Comparison of ENCODE assay signal across 29 mouse cellular contexts in the genomic region with DNA sequence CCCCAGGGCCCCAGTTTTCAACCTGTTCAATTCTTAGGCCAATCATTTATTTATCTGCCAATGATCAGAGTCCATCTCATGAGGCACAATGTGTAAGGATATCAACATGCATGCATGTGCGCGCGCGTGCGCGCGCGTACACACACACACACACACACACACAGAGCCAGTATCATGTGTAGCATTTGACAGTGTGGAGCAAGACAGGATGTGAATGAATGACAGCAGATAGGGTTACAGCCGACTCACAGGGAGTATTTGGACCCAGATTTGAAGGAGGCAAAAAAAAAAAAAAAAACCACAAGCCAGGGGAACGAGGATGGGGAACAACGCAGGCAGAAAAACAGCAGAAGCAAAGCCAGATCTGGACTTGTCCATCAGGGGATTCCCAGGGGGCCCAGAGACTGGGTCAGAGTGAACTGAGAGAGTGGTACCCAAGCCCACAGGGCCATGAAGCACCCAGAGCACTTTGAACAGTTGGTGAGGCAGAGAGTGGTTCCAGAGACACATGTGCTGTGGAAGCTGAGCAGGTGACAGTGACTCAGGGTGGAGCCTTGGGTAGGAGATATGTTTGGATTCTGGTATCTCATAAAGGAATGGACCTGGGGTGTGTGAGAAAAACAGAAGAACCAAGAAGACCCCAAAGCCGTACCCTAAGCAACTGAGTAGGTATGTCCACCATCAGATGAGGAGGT. TPM values are rescaled to one million over a fixed set of nuclear protein-coding genes. Genes with fewer than 3 reads are reported as not detected.
DNase-seq lines count a peak whose midpoint lies in the region; ATAC-seq and TF ChIP-seq lines count a peak whose summit lies in the region.
"Had no signal": no experiment of that assay in that cellular context is flagged by ENCODE, and none has a peak within 500 bp of the region (broad histone marks: within the 10 kb centered on the region; RNA-seq: fewer than 3 reads in every experiment).

No protein-coding gene starts in this region.

- H3K79me2 ChIP-seq in CH12.LX (replicated peaks; ENCODE audit: control insufficient read depth, extremely low read depth, insufficient read depth, poor library complexity, severe bottlenecking): peaks cover 74% of the 10 kb centered on the region
- H3K79me2 ChIP-seq in myocyte (ENCODE audit: control insufficient read depth, insufficient read depth): no peaks in the 10 kb centered on the region

- no peak overlapping the region for H3ac ChIP-seq in myocyte (ENCODE audit: control insufficient read depth, insufficient read length)

- H3K9ac ChIP-seq in CH12.LX (ENCODE audit: insufficient read depth, low read depth): no peak overlapping the region
- H3K9ac ChIP-seq: embryonic facial prominence, embryonic 13.5 days; forebrain, embryonic 12.5 days; forebrain, embryonic 15.5 days; heart, embryonic 12.5 days; heart, embryonic 15.5 days; hindbrain, embryonic 13.5 days; intestine, embryonic 15.5 days had no signal

- in situ Hi-C loops in CH12.LX (cut with MboI; ENCODE audit: low pct_ligation_motif_present, low pct_unique_long_range_greater_than_20kb, low sequenced_read_pairs): no loop called here

- H3K27ac ChIP-seq in layer of hippocampus, adult 2 months: peak overlapping the region; percentile 84
- 0 out of 2 replicates have a peak overlapping the region, but pooled peaks have one; percentile 4 for H3K27ac ChIP-seq in CH12.LX (ENCODE audit: insufficient read depth, low read depth)
- H3K27ac ChIP-seq in kidney, adult 2 months (ENCODE audit: insufficient read depth, low read depth, low read length): no peak overlapping the region
- H3K27ac ChIP-seq: embryonic facial prominence, embryonic 10.5 days; embryonic facial prominence, embryonic 13.5 days; forebrain, embryonic 12.5 days; forebrain, embryonic 15.5 days; heart, embryonic 15.5 days; hindbrain, embryonic 10.5 days; intestine, embryonic 15.5 days had no signal

- no peak overlapping the region for H3K4me3 ChIP-seq in layer of hippocampus, adult 2 months
- H3K4me3 ChIP-seq in CH12.LX (replicated peaks in 1 of 3; ENCODE audit: low read depth in 2 of 3, low read length in 2 of 3, poor library complexity in 1 of 3): no peak overlapping the region
- no peak overlapping the region for H3K4me3 ChIP-seq in myocyte
- H3K4me3 ChIP-seq in kidney, adult 2 months (ENCODE audit: insufficient read depth, low read depth, low read length): no peak overlapping the region
- H3K4me3 ChIP-seq: embryonic facial prominence, embryonic 10.5 days; embryonic facial prominence, embryonic 13.5 days; erythroblast, embryonic 14.5 days; forebrain, embryonic 12.5 days; forebrain, embryonic 15.5 days; heart, embryonic 12.5 days; heart, embryonic 15.5 days; hindbrain, embryonic 10.5 days; hindbrain, embryonic 13.5 days; intestine, embryonic 15.5 days had no signal

- peaks cover 36 to 88% of the 10 kb centered on the region in 2 experiments for H3K4me1 ChIP-seq in CH12.LX (ENCODE audit: control insufficient read depth in 1 of 2, insufficient read depth in 2 of 2)
- peaks cover 9% of the 10 kb centered on the region; the same call in 1 of the 2 replicates for H3K4me1 ChIP-seq in kidney, adult 2 months (ENCODE audit: control insufficient read depth, insufficient read depth, low read length)
- H3K4me1 ChIP-seq: embryonic facial prominence, embryonic 13.5 days; heart, embryonic 12.5 days; intestine, embryonic 15.5 days had no signal

- TF ChIP-seq POLR2A in CH12.LX (IDR thresholded peaks at IDR 0.05; ENCODE audit: low read depth, low read length) (no peak), myocyte (IDR thresholded peaks at IDR 0.05; ENCODE audit: insufficient read length, low read depth) (no peak)
- TF ChIP-seq POLR2A in kidney, adult 2 months (IDR thresholded peaks at IDR 0.05; ENCODE audit: low read depth, low read length): no peak

- no peak for TF ChIP-seq RAD21 in CH12.LX (IDR thresholded peaks at IDR 0.05; ENCODE audit: low read depth, low read length)

- H3K9me3 ChIP-seq in CH12.LX (replicated peaks; ENCODE audit: low read length): peaks cover 2% of the 10 kb centered on the region
- H3K9me3 ChIP-seq: embryonic facial prominence, embryonic 10.5 days; embryonic facial prominence, embryonic 13.5 days; forebrain, embryonic 12.5 days; forebrain, embryonic 15.5 days; heart, embryonic 12.5 days; heart, embryonic 15.5 days; hindbrain, embryonic 10.5 days; hindbrain, embryonic 13.5 days; intestine, embryonic 15.5 days had no signal

- peak; percentile 51; the same call in 1 of the 2 replicates for ATAC-seq in granulocyte monocyte progenitor cell, adult 5-6 weeks (replicated peaks; ENCODE audit: poor library complexity, severe bottlenecking)
- ATAC-seq: activated CD4-positive, CD25-positive, alpha-beta regulatory T cell, adult 4 months; CD4-positive, CD25-positive, alpha-beta regulatory T cell, adult 4 months; forebrain, embryonic 15.5 days; intestine, embryonic 15.5 days had no signal

- TF ChIP-seq EP300 in CH12.LX (IDR thresholded peaks at IDR 0.05; ENCODE audit: low read length): no peak

- 87% methylated on average over 12 of the region's 12 CpGs for WGBS in kidney, adult 2 months

- dilution Hi-C loops in CH12.LX (cut with MboI; ENCODE audit: extremely low pct_ligation_motif_present, extremely low pct_unique_long_range_greater_than_20kb, low sequenced_read_pairs): no loop called here

- H3K4me2 ChIP-seq in CH12.LX (ENCODE audit: insufficient read depth, low read depth, poor library complexity, severe bottlenecking) (no peak overlapping the region), myocyte (ENCODE audit: low read depth) (no peak overlapping the region)
- H3K4me2 ChIP-seq: embryonic facial prominence, embryonic 13.5 days; forebrain, embryonic 12.5 days; forebrain, embryonic 15.5 days; heart, embryonic 12.5 days; heart, embryonic 15.5 days; hindbrain, embryonic 13.5 days; intestine, embryonic 15.5 days had no signal

- no peak for DNase-seq in layer of hippocampus, adult 2 months (ENCODE audit: low spot score in 2 of 2)
- no peak for DNase-seq in layer of hippocampus, adult 9-10 months (ENCODE audit: low spot score)
- DNase-seq in CH12.LX (ENCODE audit: extremely low read depth): no peak
- DNase-seq in kidney, adult 2 months: no peak
- no peak for DNase-seq in adipocyte (ENCODE audit: low spot score)
- DNase-seq: adrenal gland, postnatal 10 days; adrenal gland, postnatal 36 days; cerebellum, adult 11 months; cerebellum, adult 2 months; cerebellum, adult 9-11 months; cerebellum, postnatal 25 days; embryo, embryonic 11 days; gastrocnemius, postnatal 25 days; heart, postnatal 10 days; heart, postnatal 36 days had no signal

- H3K27me3 ChIP-seq in CH12.LX (replicated peaks) (no peaks in the 10 kb centered on the region), myocyte (ENCODE audit: control insufficient read depth, insufficient read depth, insufficient read length) (no peaks in the 10 kb centered on the region)
- no peaks in the 10 kb centered on the region for H3K27me3 ChIP-seq in kidney, adult 2 months (replicated peaks; ENCODE audit: control insufficient read depth, insufficient read depth, low read length)
- H3K27me3 ChIP-seq: embryonic facial prominence, embryonic 13.5 days; forebrain, embryonic 12.5 days; forebrain, embryonic 15.5 days; heart, embryonic 12.5 days; heart, embryonic 15.5 days; hindbrain, embryonic 13.5 days; intestine, embryonic 15.5 days had no signal

- no peak for TF ChIP-seq CTCF in layer of hippocampus, adult 2 months (conservative IDR thresholded peaks at IDR 0.05)
- TF ChIP-seq CTCF in CH12.LX (conservative IDR thresholded peaks at IDR 0.05 in 1 of 2, IDR thresholded peaks at IDR 0.05 in 1 of 2; ENCODE audit: low read depth in 2 of 2, low read length in 2 of 2): no peak
- no peak for TF ChIP-seq CTCF in kidney, adult 2 months (conservative IDR thresholded peaks at IDR 0.05; ENCODE audit: insufficient read depth, insufficient read length, low read depth, low read length)

- H3K36me3 ChIP-seq in CH12.LX (replicated peaks in 1 of 2; ENCODE audit: control insufficient read depth in 1 of 2, insufficient read depth in 1 of 2, low read length in 1 of 2): peaks cover 48 to 99% of the 10 kb centered on the region in 2 experiments
- peaks cover 9% of the 10 kb centered on the region for H3K36me3 ChIP-seq in myocyte (ENCODE audit: control insufficient read depth, insufficient read depth)
- H3K36me3 ChIP-seq in kidney, adult 2 months (ENCODE audit: control insufficient read depth, insufficient read depth, low read length): no peaks in the 10 kb centered on the region; the same call in 1 of the 2 replicates
- H3K36me3 ChIP-seq: embryonic facial prominence, embryonic 10.5 days; embryonic facial prominence, embryonic 13.5 days; forebrain, embryonic 12.5 days; forebrain, embryonic 15.5 days; heart, embryonic 12.5 days; heart, embryonic 15.5 days; hindbrain, embryonic 10.5 days; hindbrain, embryonic 13.5 days; intestine, embryonic 15.5 days had no signal

TF ChIP-seq in CH12.LX, 34 proteins besides CTCF, POLR2A, EP300 and RAD21 (continues in another document):
- peak; percentile 53 for TF ChIP-seq ETS1 (conservative IDR thresholded peaks at IDR 0.05; ENCODE audit: low read depth, low read length)
- TF ChIP-seq USF2 (conservative IDR thresholded peaks at IDR 0.05; ENCODE audit: low read depth, low read length): no peak
- TF ChIP-seq MAZ (IDR thresholded peaks at IDR 0.05; ENCODE audit: low read depth, low read length): no peak
- no peak for TF ChIP-seq IRF4 (IDR thresholded peaks at IDR 0.05; ENCODE audit: low read depth, low read length)
- TF ChIP-seq BHLHE40 (IDR thresholded peaks at IDR 0.05; ENCODE audit: low read depth, low read length): 0 out of 2 replicates have a peak, but pooled peaks have one; percentile 24
- TF ChIP-seq CHD2 (IDR thresholded peaks at IDR 0.05; ENCODE audit: low read length): no peak

TF ChIP-seq in myocyte, 11 proteins besides CTCF, POLR2A, EP300 and RAD21 (continues in another document):
- TF ChIP-seq SRF (IDR thresholded peaks at IDR 0.05; ENCODE audit: control insufficient read depth, insufficient read length, low read depth) (no peak), E2F4 (IDR thresholded peaks at IDR 0.05; ENCODE audit: insufficient read depth) (no peak), TCF12 (IDR thresholded peaks at IDR 0.05; ENCODE audit: insufficient read depth, poor library complexity, severe bottlenecking) (no peak), USF1 (IDR thresholded peaks at IDR 0.05; ENCODE audit: low read depth) (no peak), MYOG (IDR thresholded peaks at IDR 0.05; ENCODE audit: control insufficient read depth in 1 of 3, insufficient read depth in 1 of 3, insufficient read length in 2 of 3, low read depth in 2 of 3) (peak in 1 of 3 experiments; percentile 85), MYOD1 (IDR thresholded peaks at IDR 0.05; ENCODE audit: control insufficient read depth in 1 of 3, insufficient read length in 2 of 3, low read depth in 2 of 3) (peak in 2 of 3 experiments; percentile 58 to 80)

RNA-seq across cellular contexts. Expression of a gene that starts 41.7 kb away (rescaled TPM):
- total RNA-seq in layer of hippocampus, adult 2 months (2021): 10 to 100 TPM; 58.7 to 59.4 TPM
- total RNA-seq in CH12.LX (2012; rRNA removed) (38.1 and 50.0 TPM in 2 replicates), CH12.LX (2014; rRNA removed) (69.1 and 69.6 TPM in 2 replicates)
- polyA plus RNA-seq in CH12.LX (2012; ENCODE audit: insufficient read length, low read depth) (55.3 and 60.3 TPM in 2 replicates), myocyte (2012; fragmentation: generic; extraction: Trizol) (5.7 TPM)
- 0.11 TPM in 1 of 2 replicates, not detected in the other for total RNA-seq in granulocyte monocyte progenitor cell, adult 5-6 weeks (2014; fragmentation: Nextera tagmentation)
- 0.10 TPM in 1 of 2 replicates, not detected in the other for total RNA-seq in granulocyte monocyte progenitor cell, adult 5-6 weeks (2017)
- 21.8 and 26.9 TPM in 2 replicates for polyA plus RNA-seq in kidney, adult 2 months (2012; rRNA removed)
- polyA plus RNA-seq: CD4-positive, CD25-positive, alpha-beta regulatory T cell, adult 4 months had no signal

Comparison
In these comparisons a context has a peak if more than half of its experiments do, and no peak if none do; other contexts are left out.
1. RNA of a gene that starts 41.7 kb away (total RNA-seq): 38.1 to 69.6 TPM in CH12.LX and 58.7 to 59.4 TPM in layer of hippocampus, adult 2 months; 0.10 to 0.11 TPM in granulocyte monocyte progenitor cell, adult 5-6 weeks; every median in the first group is over 10 times any median in the second.